Mouse (Mus musculus) bone marrow, adult 2 months (tissue): ENCODE data around the gene Uhrf1bp1l.

Source experiments
- CTCF ChIP-seq: fragments of 200-500 bp; IDR thresholded peaks from 2 replicates; pipeline ENCODE4 v1.5.1; 2011; ENCODE audit warnings: low read length, control low read depth; ENCODE audit not compliant: control insufficient read depth, insufficient read depth
- POLR2A ChIP-seq: fragments of 200-500 bp; IDR thresholded peaks from 2 replicates; pipeline ENCODE4 v1.6.1; 2011; ENCODE audit warnings: low read depth, mild to moderate bottlenecking, control low read depth, low read length, borderline replicate concordance; ENCODE audit not compliant: control insufficient read depth

GRCm38 (mm10) chr10:89695194-89695911, 49.4 kb upstream of the Uhrf1bp1l start:
- TF ChIP-seq POLR2A = no peak
- TF ChIP-seq CTCF = no peak
